Mouse (Mus musculus) heart, adult 11 months (tissue): Measurements from ENCODE around the gene Pitpna.

Experiments used
- DNase-seq: peaks from one replicate; pipeline ENCODE4 v3.0.0; 2022

Gene Pitpna

DNA sequence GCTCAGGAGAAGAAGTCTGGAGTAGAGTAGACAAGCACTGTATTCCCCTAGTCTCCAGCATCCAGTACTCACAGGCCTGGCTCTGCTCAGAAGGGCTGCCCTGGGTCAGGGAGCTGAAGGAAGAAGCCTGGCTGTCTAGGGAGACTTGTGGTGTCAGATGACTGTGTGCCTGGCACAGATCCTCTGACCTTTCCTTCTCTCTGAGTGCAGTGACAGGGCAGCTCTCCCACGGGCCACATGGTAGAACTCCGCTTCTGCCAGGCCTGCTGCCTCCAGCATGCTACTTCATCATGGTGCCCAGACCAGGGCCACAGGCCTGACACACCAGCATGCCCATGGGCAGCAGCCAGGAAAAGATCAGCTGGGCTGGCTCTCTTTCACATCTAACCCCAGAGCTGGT, 22.0 kb upstream of the Pitpna start:
- DNase-seq = peak; percentile 99

DNA sequence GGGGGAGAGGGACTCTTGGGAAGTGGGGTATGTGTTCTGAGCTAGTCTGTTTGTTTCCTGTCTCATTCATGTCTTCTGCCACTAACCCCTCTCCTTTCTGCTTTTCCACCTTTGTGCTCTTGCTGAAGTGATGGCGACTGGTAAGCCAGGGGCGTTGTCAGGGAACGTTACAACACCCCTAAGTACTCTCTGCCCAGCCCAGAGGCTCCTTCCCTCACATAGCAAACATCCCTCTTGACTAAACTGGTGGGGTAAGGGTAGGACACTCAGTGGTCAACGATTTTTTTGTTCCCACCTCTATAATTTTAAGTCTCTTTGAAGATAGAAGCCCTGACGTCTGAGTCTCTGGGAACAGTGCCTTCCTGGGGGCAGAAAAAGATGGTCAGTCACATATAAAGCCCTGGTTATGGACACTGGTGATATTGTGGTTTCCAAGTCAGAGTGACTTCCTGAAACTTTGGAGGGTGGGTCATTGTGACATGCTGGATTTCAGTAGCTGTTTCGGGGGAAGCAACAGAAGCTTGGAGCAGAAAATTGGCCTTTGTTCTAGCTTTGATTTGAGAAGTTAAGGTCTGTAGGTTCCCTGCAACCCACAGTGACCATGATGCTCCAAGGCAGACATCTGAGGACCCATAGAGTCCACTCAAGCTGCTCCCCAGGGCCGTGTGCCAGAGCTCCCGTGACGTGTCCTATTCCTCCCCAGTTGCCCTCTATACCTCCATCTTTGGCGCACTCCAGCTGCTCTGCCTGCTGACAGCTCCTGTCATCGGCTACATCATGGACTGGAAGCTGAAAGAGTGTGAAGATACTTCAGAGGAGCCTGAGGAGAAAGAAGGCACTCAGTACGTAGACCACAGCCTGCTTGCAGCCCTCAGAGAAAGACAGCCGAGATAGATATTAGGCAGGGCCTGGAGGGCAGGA, 21.4 kb upstream of the Pitpna start:
- peak; percentile 95 for DNase-seq

DNA sequence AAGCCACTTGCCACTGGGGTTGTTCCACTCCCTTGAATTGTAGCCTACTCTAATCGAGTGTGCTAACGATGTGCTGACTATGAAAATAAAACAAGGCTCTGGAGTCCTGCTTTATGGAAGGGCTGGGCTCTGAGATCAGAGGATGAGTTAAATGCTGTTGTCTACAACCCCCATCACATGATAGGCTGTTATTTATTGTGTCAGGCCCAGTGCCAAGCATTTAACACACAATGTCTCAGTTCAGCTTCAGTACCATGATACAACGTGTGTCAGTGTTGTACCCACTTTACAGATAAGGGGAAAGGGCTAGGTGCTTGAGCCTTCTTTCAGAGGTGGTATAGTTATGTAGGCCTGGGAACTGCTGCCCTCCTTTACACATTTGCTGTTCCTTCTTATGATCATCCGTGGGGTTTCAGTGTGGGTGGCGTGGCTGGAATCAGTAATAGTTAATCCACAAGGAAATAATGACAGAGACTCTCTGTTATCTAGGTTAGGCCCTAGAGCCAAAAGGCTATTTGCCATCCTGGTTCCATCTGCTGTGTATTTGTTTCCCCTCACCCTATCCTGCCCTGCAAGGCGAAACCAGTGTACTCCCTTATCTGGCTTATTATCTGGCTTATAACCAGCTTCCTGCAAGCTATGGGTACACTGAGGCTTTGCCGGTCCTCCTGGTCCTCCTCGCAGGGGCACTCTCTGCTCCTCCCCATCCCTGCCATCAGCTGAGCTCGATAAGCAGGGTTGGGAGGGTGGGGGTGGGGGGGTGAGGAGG, 20.4 kb upstream of the Pitpna start:
- DNase-seq = no peak

DNA sequence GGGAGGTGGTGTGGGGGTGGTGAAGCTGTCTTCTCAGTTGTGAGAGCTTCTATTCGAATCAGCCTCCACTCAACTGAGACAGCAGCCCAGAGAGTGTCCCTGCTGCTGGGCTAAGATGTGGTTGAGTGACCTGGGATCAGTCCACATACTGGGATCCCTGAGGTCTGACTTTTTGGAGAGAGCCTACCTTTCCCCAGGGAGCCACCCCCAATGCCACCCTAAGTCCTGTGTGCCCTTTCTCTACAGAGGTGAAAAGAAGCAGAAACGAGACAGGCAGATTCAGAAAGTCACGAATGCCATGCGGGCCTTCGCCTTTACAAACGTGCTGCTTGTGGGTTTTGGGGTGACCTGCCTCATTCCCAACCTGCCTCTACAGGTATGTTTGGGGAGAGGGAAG, 19.8 kb upstream of the Pitpna start:
- DNase-seq = peak; percentile 87

DNA sequence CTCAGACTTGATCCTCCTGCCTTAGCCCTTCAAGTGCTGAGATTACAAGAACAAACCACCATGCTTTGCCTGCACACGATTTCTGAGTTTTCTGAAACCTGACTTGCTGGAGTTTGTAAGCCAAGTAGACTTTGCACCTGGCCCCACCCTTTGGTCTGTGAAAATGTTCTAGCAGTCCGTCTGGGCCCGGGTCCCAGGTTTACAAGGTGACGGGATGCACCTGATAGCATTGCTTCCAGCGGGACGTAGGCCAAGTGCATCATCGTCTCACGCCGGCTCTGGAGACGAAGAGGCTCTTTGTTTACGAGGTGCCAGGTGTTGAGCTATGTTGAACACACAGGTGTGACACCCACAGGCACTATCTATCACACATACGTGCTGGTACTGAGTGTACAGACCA, 18.9 kb upstream of the Pitpna start:
- peak; percentile 91 for DNase-seq

- peak; percentile 92 for DNase-seq
Measured at GRCm38 (mm10) chr11:75570375-75571125, 17.3 kb upstream of the Pitpna start.

- peak; percentile 99 for DNase-seq
Measured at GRCm38 (mm10) chr11:75571126-75571990, 16.5 kb upstream of the Pitpna start.

DNA sequence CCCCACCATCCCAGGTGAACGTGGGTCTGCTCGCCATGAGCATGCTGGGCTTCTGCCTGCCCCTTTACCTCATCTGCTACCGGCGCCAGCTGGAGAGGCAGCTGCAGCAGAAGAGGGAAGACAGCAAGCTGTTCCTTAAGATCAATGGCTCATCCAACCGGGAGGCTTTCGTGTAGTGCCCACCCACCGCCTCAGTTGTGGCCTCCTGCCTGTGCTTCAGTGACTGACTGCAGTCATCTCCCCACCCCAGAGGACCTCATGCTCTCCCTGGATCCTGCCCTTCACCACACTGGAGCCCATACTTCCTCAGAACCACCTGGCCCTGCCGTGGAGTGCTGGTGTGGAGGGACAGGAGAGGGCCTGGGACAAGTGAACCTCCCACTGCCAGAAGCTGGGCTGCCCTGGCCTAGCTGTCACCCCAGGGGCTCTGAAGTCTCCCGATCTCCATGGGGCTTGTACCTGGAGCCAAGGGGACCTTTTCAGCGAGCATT, 15.6 kb upstream of the Pitpna start:
- peak; percentile 96 for DNase-seq

GRCm38 (mm10) chr11:75572854-75573650, 14.8 kb upstream of the Pitpna start:
- peak; percentile 99 for DNase-seq

- peak; percentile 89 for DNase-seq
Measured at GRCm38 (mm10) chr11:75574378-75575123, 13.3 kb upstream of the Pitpna start.

- DNase-seq = peak; percentile 91
Measured at GRCm38 (mm10) chr11:75575560-75576123, 12.3 kb upstream of the Pitpna start.

DNA sequence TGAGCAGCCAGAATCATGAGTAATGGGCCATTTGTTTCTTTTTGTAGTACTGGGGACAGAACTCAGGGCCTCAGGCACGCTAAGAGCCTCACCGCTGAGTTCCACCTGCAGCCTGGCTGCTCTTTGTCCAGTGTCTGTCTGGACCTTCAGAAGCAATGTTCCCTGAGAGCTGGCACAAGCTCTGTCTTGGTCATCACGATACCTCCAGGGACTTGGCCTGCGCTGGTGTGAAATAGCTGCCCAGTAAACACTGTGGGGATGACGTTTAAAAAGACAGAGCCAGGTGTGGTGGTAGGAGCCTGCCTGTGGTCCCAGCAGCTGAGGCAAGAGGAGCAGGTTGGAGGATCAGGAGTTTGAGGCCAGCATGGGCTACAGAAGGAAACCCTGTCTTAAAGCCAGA, 9.3 kb upstream of the Pitpna start:
- DNase-seq = peak; percentile 89

DNA sequence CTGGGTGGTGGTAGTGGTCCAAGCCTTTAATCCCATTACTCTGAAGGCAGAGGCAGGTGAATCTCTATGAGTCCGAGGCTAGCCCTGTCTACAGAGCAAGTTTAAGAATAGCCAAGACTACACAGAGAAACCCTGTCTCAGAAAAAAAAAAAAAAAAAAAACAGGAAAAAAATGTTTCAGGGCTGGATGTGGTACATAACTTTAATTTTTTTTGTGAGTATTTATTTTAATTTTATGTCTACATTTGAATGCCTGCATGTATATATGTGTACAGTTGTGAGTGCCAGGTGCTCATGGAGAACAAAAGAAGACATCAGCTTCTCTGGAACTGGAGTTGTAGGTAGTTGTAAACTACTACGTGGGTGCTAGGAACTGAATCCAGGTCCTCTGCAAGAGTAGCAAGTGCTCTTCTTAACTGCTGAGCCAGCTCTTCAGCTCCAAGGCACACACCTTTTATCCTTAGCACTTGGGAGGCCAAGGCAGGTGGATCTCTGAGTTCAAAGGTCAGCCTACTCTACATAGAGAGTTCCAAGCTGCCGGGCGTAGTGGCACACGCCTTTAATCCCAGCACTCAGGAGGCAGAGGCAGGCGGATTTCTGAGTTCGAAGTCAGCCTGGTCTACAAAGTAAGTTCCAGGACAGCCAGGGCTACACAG, 6.3 kb upstream of the Pitpna start:
- no peak for DNase-seq

DNA sequence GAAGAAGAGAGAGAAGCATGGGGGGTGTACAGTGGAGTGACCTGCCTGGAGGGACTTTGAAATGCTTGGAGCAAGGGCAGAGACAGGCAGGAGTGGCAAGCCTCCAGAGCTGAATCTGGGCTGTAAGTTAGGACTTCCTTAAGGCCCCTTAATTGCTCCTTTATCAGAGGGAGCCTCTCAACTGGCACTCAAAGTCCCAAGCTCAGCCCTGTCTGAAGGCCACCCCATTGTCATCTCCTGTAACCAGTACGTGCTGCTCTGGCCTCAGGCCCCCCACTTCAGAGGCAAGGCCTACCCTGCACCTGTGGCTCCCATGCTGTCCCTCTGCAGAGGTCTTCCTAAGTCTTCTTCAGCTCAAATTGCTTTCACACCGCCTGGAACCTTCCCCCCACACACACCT, 4.4 kb upstream of the Pitpna start:
- no peak for DNase-seq

GRCm38 (mm10) chr11:75585061-75585460, 2.8 kb upstream of the Pitpna start:
- DNase-seq = no peak

GRCm38 (mm10) chr11:75585978-75586377, 1.9 kb upstream of the Pitpna start:
- peak; percentile 90 for DNase-seq

DNA sequence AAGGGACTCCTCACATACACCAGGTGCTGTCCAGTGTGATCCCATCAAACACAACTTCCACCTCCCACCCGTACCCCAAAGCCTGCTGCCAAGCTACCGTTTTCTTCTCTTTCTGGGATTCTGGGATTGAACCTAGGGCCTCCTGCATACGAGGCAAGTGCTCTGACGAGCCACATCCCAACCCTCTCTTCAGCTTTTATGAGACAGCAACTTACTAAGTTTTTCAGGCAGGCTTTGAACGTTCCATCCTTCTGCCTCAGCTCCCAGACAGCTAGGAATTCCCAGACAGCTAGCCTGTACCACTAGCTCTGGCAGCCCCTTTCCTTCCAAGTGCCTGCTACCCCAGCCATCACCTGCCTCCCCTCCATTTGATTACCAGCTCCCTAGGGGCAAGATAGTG, 934 bp upstream of the Pitpna start:
- DNase-seq = peak; percentile 92

DNA sequence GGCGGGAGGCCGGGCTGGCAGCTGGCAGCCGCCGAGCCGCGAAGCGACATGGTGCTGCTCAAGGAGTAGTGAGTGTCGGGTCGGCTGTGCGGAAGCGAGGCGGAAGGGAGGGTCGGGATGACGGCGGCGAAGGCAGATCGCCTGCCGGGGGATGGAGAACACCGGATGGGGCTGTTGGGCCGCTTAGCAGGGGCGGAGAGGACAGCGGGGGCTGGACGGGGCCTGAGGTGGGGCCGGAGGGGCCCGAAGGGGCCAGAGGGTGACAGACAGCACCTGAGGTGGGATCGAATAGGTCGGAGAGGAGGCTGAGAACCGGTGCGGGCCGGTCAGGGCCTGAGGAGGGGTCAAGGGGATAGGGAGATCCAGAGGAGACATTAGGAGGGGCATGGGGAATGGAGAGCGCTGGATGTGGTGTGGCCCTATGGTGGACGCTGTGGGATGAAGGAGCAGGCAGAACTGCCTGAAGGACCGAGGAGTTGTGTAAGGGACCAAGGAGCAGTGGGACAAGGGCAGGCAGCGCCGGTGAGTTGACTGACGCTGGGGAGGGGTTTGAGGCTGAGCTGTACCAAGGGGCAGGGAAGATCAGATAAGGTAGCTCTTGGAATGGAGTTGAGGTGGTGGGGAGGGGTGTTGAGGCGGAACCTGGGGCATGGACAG, 516 bp downstream of the Pitpna start:
- no peak for DNase-seq

GRCm38 (mm10) chr11:75592612-75593011, 4.7 kb downstream of the Pitpna start:
- DNase-seq = peak; percentile 96
